Mouse (Mus musculus) gastrocnemius, adult 18-20 months (tissue): ENCODE data around the gene Apbb2. TPM values are rescaled to one million over a fixed set of nuclear protein-coding genes. Genes with fewer than 3 reads are reported as not detected.
A peak's percentile ranks its signal among the peaks of the same experiment; 100 is the strongest.

Experiments
- DNase-seq: peaks from one replicate; pipeline ENCODE4 v3.0.0; 2021; ENCODE audit warnings: low spot score
- total RNA-seq, 2 experiments: library from RNA; stranded (reverse); gene quantifications; 2 replicates each; pipeline ENCODE4 v1.2.3; 2021

Gene Apbb2
- total RNA-seq, 2 experiments from 2014 or later: 37.4 to 40.4 TPM

GRCm38 (mm10) chr5:66344182-66344581, 274.4 kb downstream of the Apbb2 start:
- DNase-seq: peak; percentile 29

DNA sequence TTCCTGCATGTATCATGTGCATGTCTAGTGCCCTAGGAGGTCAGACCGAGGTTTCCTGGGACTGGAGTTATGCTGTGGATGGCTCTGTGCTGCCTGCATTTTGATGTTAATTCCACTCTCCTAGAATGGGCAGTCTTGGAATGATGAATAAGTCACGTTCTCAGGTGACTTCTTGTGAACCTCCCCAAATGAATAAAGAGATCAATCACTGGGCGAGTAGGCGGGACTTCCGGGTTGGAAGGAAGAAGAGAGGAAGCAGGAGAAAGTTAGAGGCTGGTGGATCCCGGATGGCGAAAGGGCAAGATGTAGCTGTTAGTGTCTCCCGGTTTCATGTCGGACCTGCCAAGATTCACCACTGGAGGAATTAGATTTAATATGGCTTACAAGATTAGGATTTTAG, 276.3 kb downstream of the Apbb2 start:
- no peak for DNase-seq

GRCm38 (mm10) chr5:66341848-66342247, 276.7 kb downstream of the Apbb2 start:
- no peak for DNase-seq

DNA sequence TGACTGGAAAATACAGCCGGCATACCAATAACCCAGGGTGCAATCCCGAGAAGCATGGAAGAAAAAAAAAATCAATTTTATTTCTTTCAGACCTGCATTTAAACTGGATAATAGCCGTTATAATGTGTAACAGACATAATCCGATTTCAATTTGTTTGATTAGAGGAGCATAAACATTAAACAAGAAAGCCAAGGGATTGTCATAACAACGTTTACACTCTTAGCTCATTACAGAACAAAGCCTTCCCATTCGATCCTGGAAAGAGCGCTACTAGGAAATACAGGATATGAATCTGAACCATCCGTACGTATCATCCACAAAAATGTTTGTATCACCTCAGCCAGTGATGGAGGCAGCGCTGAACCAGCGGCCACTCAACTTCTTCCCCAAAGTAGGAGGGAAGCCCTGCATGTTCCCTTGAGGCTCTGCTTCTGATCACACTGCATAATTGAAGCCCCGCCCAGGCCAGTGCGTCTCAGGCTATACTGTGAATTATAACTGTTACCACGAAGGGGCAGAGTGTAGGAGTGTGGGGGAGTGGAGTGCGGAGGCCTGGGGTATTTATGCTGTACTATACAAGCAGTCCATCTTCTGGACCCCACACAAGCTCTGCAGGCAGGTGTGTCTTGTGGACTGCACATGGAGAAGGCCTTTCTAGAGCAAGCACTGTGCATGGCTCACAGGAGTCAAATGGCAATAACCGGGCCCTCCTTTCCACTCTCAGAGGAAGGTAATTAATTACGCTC, 278.1 kb downstream of the Apbb2 start:
- no peak for DNase-seq

DNA sequence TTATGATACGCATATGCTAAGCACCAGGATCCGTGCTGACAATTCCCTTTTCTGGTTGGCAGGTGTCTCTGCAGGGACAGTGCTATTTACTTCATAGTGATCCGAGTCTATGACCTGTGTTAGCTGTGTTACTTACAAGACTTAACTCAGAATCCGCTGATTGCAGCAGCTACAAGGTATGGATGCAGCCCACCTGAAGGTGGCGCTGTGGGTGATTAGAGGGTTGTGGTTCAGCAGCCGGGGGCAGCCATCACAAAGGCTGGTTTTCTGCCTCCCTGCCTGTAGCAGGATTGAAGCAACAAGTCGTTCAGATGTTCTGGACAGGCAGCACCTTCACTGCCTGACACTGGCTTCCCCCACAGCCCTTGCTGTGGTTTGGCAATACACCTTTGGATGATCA, 280.0 kb downstream of the Apbb2 start:
- no peak for DNase-seq

DNA sequence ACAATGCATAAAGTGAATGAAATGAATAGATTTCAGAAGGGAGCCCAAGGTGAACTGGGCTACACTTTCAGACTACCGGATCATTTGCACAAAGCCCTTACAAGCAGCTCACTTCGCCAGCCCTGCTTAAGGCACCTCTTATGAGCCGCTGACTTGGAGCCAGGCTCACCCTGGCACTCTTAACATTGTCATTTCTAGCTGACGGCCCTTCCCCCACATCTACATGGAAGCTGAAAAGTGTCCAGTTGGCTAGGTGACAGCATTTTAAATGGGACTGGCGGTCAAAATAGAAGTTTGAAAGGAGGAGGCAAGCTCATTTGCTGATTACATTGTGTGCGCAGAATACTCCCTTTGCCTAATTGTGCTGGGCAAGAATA, 280.6 kb downstream of the Apbb2 start:
- peak; percentile 29 for DNase-seq

DNA sequence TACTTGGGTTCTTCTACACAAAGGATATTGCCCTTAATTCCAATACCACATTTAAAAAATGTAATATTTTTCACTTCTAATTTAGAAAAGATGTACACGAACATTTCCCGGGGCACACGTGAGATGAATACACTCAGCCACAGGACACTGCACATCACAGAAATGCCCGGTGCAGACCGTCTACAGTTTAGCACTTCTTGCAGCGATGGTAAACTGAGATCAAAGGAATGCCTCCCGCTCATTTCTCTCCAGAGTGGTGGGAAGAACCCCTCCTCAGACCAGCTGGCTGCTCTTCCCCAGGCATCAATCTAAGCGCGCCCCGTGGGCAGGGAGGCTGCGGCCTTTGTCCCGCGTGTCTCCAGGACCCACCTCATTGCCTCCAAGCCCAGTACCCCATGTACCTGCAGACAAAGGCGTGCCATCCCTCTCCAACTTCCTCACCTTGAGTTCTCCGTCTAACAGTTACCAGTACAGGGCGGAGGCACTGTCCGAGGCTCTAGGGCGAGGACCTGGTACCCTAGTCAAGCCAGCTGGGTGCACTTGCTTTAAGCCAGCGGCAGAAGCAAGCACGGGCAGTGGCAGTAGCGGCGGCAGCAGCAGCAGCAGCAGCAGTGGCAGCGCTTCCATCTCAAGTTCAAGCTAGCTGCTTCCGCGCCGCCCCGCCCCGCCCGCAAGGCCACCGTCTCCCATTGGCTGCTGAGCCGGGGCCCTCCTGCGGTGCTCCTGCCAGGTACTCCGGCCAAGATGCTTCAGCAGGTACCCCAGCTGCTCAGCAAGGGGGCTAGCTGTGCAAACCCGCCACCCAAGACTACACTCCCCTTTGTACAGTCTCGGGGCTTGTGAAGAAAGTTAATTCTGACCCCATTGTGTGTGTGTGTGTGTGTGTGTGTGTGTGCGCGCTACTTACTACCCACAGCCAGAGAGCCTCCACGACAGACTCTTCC, 281.3 kb downstream of the Apbb2 start:
- peak; percentile 33 for DNase-seq

GRCm38 (mm10) chr5:66330806-66331205, 287.8 kb downstream of the Apbb2 start:
- no peak for DNase-seq

DNA sequence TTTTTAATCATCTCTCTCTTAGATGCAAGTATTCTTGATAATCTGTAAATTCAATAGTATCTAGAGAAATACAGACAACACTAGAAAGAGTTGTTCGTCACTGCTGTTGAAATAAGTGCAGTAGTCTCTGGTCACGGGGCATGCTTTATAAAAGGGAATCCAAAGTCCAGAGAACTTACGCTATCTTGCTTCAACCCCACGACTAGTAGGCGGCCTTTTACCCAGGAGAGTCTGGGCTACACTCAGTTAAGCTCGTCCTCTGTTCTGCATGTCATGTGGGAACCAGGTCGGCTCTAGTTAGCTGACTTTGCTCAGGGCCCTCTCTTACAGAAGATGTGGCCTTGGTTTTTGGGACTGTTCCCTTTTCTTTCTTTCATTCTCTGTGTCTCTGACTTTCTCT, 289.8 kb downstream of the Apbb2 start:
- DNase-seq: no peak

- no peak for DNase-seq
These were observed 290.4 kb downstream of the Apbb2 start for GRCm38 (mm10) chr5:66327949-66328726.

DNA sequence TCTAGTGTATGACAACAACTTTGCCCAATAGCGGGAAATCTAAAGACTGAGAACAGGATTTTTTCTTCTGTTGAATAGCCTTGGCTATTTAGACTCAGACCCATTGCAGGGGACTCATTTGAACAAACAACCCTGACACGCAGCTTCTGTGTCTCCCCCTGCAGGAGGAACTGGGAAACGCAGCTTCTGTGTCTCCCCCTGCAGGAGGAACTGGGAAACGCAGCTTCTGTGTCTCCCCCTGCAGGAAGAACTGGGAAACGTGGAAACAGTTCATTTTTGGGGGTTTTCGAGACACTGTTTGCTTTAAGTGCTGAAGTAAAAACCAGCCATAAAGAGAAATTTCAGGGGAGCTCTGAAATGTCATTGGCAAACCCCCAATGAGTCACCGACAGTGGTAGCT, 292.2 kb downstream of the Apbb2 start:
- no peak for DNase-seq

GRCm38 (mm10) chr5:66323603-66324002, 295.0 kb downstream of the Apbb2 start:
- DNase-seq: peak; percentile 78

DNA sequence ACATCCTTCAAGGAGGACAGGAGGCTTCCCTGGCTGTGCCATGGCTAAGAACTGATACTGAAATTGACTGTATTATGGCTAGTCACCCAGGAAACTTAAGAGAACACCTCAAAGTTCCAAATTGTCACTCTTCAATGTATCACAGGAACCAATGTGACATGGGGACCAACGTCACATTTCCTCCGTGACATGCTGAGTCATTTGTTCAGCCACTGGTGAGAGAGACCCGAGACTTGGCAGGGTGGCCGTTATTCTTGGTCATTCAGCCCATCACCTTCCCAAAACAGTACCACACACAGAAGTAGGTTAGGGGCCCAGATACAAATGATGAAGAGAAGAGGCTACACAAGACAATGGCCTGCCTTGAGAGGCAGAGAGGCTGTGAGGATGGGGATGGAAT, 295.5 kb downstream of the Apbb2 start:
- DNase-seq: peak; percentile 42

DNA sequence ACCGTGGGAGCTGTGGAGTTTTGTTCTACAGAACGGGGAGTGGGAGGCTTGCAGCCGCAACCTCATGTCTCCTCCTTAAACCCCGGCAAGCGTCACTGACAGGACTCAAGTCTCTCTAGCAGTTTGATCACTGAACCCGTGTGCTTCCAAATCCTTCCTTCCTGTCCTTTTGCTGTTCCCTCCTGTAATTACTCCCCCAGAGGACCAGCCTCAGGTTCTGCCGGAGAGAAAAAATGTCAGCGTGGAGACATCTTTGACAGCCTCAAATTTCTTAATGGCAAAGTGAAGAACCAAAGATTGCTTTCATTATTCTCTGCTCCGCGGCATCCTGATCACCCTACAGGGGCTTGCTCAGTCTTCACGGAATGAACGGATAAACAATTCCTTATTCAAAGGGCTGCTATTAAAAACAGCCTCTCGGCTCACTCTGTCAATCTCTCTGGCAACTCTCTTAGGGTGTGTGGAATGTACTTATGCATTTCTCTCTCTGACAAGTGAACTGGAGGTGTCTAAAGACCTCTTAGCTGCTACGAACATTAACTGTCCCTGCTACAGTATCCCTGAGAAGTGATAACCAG, 298.7 kb downstream of the Apbb2 start:
- DNase-seq: no peak

- peak; percentile 47 for DNase-seq
These were observed 299.2 kb downstream of the Apbb2 start for GRCm38 (mm10) chr5:66319341-66319740.

GRCm38 (mm10) chr5:66315791-66316190, 302.8 kb downstream of the Apbb2 start:
- no peak for DNase-seq

GRCm38 (mm10) chr5:66310806-66311205, 307.8 kb downstream of the Apbb2 start:
- DNase-seq: no peak

GRCm38 (mm10) chr5:66310328-66310727, 308.3 kb downstream of the Apbb2 start:
- no peak for DNase-seq

GRCm38 (mm10) chr5:66305511-66305910, 313.1 kb downstream of the Apbb2 start:
- no peak for DNase-seq

GRCm38 (mm10) chr5:66304300-66305067, 314.1 kb downstream of the Apbb2 start:
- DNase-seq: no peak

DNA sequence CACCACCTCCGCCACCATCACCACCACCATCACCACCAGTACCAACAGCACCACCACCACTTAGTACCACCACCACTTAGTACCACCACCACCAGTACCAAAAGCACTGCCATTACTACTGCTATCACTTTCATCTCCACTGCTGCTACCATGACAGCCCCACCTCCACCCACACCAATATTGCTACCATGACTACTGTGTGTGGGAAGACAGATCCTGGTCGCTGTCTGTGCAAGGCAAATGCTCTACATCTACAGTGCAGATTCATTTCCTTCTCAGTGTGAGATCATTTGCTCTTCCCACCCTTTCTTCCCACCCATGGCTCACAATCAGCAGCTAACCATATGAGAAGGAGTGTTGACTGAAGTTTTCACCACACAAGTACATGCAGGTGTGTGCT, 315.7 kb downstream of the Apbb2 start:
- DNase-seq: no peak
